Mouse (Mus musculus) cerebellum, adult 9-11 months (tissue): ENCODE measurements around the gene Csrnp1.

Experiments used
- DNase-seq: peaks from one replicate; pipeline ENCODE4 v3.0.0; 2022

The Csrnp1 gene

DNA sequence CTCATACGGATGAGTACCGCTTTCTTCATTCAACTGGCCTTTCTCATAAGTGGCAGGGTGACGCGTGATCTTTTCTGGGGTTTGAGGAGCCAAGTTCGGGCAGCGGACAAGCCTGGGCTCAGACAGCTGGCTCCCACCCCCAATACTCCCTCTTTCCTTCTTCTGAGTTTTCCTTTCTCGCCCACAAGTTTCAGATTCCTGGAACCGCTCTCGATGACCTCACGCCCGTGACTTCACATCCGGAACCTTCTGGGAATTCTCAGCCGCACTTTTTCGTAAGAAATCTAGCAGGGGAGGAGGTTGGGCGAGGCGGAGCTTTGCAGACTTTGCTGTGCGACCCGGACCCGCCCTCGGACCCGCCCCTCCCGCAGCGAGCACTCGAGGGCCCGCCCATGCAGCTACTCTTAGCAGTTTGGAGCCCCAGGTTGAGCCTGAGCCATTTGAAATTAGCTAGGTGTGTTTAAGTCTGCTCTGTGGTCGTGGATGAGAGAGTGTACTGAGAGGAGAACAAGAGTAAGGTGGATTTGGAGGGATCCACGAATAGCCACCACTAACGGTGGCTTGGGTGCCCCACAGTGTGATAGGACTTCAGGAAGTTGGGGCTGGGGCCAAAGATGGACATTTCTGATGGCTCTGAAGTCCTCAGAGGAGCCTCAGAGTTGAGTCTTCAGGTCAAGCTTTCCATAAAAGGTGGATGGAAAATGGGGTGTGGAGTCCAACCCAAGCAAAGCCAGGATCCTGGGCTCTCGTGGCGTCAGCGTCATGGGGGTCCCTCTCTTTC is 17.7 kb upstream of the Csrnp1 start:
- DNase-seq, result peak; percentile 26

GRCm38 (mm10) chr9:120000761-120001160 is 16.3 kb upstream of the Csrnp1 start:
- DNase-seq, result no peak

DNA sequence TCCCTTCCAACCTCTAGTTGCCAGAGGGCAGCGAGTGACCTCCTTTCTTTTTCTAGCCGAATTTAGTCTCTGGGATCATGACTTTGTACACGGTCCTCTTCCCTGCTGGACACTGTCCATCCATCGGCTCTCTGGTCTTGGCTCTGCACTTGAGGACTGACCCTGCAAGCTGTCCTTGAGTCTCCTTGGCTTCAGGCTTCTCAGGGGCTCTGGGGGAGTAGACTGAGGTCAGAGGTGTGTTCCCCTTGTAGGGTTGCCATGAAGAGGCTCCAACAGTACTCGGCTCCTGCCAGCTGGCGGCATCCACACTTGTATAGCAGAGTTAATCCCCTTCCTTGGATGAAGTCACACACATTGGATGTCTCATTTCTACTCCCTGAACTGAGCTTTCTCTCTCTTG is 15.2 kb upstream of the Csrnp1 start:
- DNase-seq, result no peak

- no peak for DNase-seq
Measured at GRCm38 (mm10) chr9:119998776-119999175, 14.3 kb upstream of the Csrnp1 start.

GRCm38 (mm10) chr9:119996080-119996479 is 11.6 kb upstream of the Csrnp1 start:
- no peak for DNase-seq

GRCm38 (mm10) chr9:119994207-119994606 is 9.7 kb upstream of the Csrnp1 start:
- DNase-seq, result no peak

DNA sequence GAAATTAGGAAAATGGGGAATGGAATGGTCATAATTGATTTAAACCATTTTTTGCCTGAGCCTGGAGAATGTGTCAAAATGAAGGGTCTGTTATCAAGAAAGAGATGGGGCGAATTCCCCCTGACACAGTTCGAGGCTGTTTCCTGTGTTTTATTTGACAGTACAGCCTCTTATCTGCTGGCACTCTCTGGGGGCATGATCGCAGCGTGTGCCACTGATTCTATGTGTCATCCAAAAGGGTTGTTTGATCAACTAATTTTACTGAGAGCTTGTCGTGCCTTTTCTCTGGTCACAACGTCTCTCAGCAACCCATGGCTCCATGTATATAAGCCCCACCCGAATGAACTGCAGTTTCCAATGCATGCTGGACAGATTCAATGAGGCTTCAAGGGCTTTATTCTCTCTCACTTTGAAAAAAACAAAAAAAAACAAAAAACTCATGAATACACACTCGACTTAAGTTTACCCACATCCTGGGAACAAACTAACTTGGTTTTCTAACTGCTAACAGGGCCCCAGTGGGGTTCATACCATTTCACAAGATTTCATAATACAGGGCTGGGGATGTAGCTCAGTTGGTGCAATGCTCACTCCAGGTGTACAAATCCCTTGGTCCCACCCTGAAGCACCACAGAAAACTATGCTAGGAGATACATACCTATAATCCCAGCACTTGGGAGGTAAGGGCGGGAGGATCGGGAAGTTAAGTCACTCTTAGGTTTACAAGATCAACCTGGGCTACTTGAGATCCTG is 8.8 kb upstream of the Csrnp1 start:
- no peak for DNase-seq

GRCm38 (mm10) chr9:119991310-119991709 is 6.9 kb upstream of the Csrnp1 start:
- no peak for DNase-seq

DNA sequence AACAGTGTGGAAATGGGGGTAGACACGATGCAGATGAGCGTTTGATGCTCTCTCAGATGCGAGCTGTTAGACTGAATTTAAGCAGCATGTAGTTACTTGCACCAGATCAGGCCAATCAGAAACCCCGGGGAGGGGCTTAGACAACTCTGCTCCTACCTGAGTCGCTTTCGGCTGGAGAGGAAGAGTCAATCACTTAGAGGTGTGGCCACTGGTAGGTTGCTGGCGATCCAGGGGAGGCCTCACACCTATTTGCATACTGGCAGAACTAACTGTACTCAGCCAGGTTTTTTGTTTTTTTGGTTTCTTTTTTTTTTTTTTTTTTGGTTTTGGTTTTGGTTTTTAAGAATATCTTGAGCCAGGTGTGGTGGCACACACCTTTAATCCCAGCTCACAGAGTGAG is 3.8 kb upstream of the Csrnp1 start:
- DNase-seq, result no peak

GRCm38 (mm10) chr9:119985881-119986574 is 1.6 kb upstream of the Csrnp1 start:
- DNase-seq, result no peak

DNA sequence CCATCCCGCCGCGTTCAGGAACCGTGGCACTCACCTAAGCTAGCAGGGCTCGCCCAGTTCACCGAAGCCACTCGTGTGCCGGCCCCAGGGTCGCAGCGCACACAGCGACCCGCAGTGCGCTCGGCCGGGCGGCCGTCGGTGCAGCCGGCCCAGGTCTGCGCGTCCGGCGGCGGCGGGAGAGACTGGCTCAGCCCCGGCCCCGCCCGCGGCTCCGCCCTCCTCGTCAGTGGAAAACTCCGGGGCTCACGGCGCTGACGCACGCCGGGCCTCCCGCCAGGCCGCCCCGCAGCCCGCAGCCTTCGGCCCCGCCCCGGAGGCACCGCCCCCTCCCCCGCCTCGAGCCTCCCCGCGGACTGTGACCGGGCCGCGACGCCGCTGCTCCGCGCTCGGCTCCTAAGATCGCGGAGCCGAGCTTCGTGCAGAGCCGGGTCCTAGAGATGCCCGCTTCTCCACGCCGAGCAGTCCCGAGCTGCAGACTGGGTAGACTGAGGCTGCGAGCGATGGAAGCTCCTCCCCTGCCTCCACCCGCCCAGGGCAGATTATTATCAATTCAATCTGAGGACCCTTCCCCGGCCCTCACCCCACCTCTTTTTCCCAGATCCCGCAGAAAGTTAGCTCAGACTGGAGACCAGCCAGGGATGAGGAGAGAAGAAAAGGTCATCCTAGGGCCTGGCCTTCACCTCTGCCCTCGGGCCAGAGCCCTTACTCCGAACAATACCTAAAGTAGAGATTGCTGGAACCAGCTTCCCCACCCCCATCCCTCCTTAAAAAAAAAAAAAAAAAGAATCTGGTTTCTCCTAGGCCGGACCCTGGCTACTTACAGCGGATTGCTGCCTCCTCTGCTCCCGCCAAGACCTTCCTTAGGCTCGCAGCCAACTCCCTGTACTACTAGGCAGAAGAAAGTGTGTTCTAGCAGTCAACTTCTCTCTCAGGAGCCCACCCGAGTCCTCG is 598 bp downstream of the Csrnp1 start:
- DNase-seq, result peak; percentile 86

DNA sequence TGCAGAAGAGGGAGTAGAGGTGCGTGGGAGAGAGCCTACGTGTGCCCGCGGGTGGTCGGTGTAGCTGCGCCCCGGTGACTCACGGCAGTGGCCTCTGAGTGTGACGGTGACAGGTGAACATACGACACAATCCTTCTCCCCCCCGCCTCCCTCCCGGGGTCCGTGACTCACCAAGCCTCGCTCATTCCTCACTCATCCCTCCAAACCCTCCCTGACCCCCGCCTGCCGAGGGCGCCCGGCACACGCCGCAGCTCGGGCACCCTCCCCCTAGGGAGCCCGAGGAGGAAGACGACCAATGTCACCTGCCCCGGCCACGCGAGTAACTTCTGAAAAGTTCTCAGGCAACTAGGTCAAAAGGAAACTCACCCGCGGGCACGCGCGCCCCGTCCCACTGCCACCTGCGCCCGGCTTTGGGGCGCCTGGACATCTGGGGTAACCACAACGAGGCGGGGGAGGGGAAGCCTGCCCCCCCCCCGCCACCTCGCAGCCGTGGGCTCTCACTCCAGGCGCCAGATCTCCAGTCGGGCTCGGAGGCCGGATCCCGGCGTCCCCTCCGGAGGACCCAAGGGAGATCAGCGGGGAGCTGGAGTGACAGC is 1.4 kb downstream of the Csrnp1 start:
- DNase-seq, result peak; percentile 71

GRCm38 (mm10) chr9:119982241-119982811 is 2.1 kb downstream of the Csrnp1 start:
- DNase-seq, result peak; percentile 76

GRCm38 (mm10) chr9:119981183-119982179 is 3.0 kb downstream of the Csrnp1 start:
- peak; percentile 68 for DNase-seq

DNA sequence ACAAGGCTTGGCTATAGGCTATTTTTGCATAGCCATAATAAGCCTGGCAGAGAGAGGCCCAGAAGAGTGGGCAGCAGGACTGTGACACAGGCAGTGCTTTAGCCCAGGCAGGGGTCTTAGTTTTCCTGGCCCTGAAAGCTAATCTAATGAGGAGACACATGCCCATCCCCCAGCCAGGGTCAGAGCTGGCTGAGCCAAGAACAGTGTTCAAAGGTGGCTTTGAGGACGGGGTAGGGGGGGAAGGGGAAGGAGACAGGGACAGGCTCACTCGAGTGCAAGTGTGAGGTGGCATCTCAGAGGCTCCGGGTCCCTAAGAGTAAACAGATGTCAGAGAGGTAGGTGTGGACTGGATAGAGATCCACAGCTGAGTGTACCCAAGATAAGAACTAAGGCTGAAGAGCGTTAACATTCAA is 3.7 kb downstream of the Csrnp1 start:
- DNase-seq, result peak; percentile 49

- DNase-seq, result peak; percentile 55
Measured at GRCm38 (mm10) chr9:119979749-119980148, 4.7 kb downstream of the Csrnp1 start.

DNA sequence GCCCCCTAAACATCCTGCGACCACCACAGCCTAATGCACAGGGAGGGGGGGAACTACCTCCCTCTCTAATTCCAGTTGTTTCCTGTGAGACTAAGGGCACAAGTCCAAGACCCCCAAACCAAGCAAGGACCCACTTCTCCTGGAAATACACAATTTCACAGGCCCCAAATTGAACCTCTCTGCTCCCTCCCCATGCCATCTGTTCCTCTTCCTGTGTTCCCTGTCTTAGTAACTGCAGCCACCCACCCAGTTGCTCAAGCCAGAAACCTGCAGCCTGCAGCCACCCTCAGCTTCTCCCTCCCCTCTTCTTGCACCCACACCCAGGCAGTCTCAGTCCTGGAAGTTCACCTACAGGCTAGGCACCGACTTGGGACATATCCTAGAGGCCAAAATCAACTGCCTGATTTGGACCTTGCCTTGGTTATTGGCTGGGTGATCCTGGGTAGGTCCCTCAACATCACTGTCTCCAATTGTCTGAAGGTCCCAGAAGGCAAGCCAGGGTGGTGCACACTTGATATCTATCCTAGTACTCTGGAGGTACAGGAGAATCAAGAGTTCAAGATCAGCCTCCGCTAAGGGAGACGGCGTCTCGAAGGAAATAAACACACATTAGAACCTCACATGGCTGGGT is 5.5 kb downstream of the Csrnp1 start:
- peak; percentile 65 for DNase-seq

DNA sequence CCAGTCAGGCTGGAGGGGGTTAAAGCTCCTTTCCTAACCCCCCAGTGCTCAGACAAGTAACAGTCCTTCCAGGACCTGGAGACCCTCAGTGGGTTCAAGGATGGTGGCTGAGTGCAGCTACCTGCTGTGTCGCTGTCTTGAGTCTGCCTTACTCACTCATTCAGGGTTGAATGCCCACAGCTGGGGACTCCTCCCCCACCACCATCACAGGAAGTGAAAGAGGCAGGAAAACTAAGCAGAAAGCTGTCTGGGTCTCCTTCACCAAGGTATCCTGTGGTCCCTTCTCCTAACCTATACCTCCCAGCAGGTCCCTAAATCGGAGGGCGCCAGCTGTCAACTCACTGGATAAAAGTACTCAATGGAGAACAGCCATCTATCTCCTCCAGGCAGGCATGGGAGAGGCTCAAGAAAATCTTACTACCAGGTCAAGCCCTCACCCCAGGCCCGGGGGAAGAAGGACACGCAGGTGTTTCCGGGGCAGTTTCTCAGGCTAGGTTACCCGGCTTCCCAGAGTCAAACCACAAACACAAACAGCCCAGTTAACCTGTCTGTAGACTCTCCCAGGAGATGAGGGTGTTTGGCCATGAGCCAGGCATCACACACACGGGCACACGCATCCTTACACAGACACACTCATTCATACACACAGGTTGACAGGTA is 6.2 kb downstream of the Csrnp1 start:
- peak; percentile 38 for DNase-seq

- peak; percentile 51 for DNase-seq
Measured at GRCm38 (mm10) chr9:119977557-119978060, 6.8 kb downstream of the Csrnp1 start.
